In the genomic region with DNA sequence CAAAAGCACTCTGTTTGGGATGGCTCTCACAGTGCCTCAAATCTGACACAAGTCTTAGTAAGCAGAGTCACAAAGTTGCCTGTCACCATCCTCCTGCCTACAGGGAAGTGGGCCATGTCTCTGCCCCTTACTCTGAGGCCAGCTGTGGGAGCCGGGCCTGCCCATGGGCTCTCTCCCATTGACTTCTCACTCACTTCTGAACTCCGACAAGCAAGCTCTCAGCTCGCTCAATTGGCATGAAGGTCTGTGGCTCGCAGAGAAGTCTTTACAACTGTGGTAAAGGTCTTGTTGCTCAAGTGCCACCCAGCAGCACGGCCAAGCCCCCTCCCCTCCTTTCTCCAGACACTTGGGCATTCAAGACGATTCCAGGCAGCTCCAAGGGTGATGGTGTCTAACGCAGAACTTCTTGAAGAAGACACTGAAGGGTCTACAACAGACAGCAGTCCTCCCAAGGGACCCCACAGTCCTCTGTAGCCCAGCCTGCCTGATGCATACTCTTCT, we compare ENCODE assay signal across 32 mouse cellular contexts. TPM values are rescaled to one million over a fixed set of nuclear protein-coding genes. Genes with fewer than 3 reads are reported as not detected.
DNase-seq lines count a peak whose midpoint lies in the region; ATAC-seq and TF ChIP-seq lines count a peak whose summit lies in the region.
"Had no signal": no experiment of that assay in that cellular context is flagged by ENCODE, and none has a peak within 500 bp of the region (broad histone marks: within the 10 kb centered on the region; RNA-seq: fewer than 3 reads in every experiment).

No protein-coding gene starts in this region.

- H3K4me2 ChIP-seq in intestine, embryonic 16.5 days (ENCODE audit: low read depth, low read length) = no peak overlapping the region
- H3K4me2 ChIP-seq in neural tube, embryonic 15.5 days = no peak overlapping the region
- H3K4me2 ChIP-seq: embryonic facial prominence, embryonic 15.5 days; forebrain, embryonic 13.5 days; heart, embryonic 11.5 days; hindbrain, embryonic 14.5 days; liver, embryonic 15.5 days; lung, embryonic 15.5 days; midbrain, embryonic 15.5 days had no signal

- no peak overlapping the region for H3K4me3 ChIP-seq in gastrocnemius, adult 2 months
- H3K4me3 ChIP-seq in liver, adult 2 months (ENCODE audit: insufficient read depth, low read depth, low read length) = no peak overlapping the region
- no peak overlapping the region for H3K4me3 ChIP-seq in intestine, embryonic 16.5 days (ENCODE audit: low read length)
- no peak overlapping the region for H3K4me3 ChIP-seq in neural tube, embryonic 15.5 days (replicated peaks)
- H3K4me3 ChIP-seq: embryonic facial prominence, embryonic 10.5 days; embryonic facial prominence, embryonic 15.5 days; forebrain, embryonic 13.5 days; liver, embryonic 15.5 days; lung, embryonic 15.5 days; midbrain, embryonic 10.5 days; midbrain, embryonic 15.5 days had no signal

- no peaks in the 10 kb centered on the region for H3K27me3 ChIP-seq in liver, adult 2 months (ENCODE audit: control insufficient read depth, insufficient read depth, low read length)
- no peaks in the 10 kb centered on the region for H3K27me3 ChIP-seq in intestine, embryonic 16.5 days (replicated peaks; ENCODE audit: control insufficient read depth, insufficient read depth, low read length)
- H3K27me3 ChIP-seq in neural tube, embryonic 15.5 days (replicated peaks) = no peaks in the 10 kb centered on the region
- H3K27me3 ChIP-seq: embryonic facial prominence, embryonic 15.5 days; forebrain, embryonic 13.5 days; lung, embryonic 15.5 days; midbrain, embryonic 15.5 days had no signal

- H3K9me3 ChIP-seq in intestine, embryonic 16.5 days (ENCODE audit: control insufficient read depth, low read length) = no peaks in the 10 kb centered on the region
- no peaks in the 10 kb centered on the region for H3K9me3 ChIP-seq in neural tube, embryonic 15.5 days (replicated peaks)
- H3K9me3 ChIP-seq: embryonic facial prominence, embryonic 10.5 days; embryonic facial prominence, embryonic 15.5 days; forebrain, embryonic 13.5 days; liver, embryonic 15.5 days; lung, embryonic 15.5 days; midbrain, embryonic 10.5 days; midbrain, embryonic 15.5 days had no signal

- H3K4me1 ChIP-seq in liver, adult 2 months (ENCODE audit: control insufficient read depth, insufficient read depth, low read length) = peaks cover 32% of the 10 kb centered on the region
- H3K4me1 ChIP-seq in intestine, embryonic 16.5 days (ENCODE audit: control insufficient read depth, insufficient read depth, low read length) = peaks cover 29% of the 10 kb centered on the region
- no peaks in the 10 kb centered on the region for H3K4me1 ChIP-seq in neural tube, embryonic 15.5 days
- H3K4me1 ChIP-seq: embryonic facial prominence, embryonic 10.5 days; embryonic facial prominence, embryonic 15.5 days; forebrain, embryonic 13.5 days; lung, embryonic 15.5 days; midbrain, embryonic 10.5 days; midbrain, embryonic 15.5 days had no signal

- peak; percentile 6 for ATAC-seq in intestine, embryonic 16.5 days
- no peak for ATAC-seq in neural tube, embryonic 15.5 days (ENCODE audit: low FRiP score)
- ATAC-seq: CD4-positive, CD25-positive, alpha-beta regulatory T cell, adult 4 months; forebrain, embryonic 13.5 days; midbrain, embryonic 15.5 days had no signal

- 45% methylated on average over 7 of the region's 7 CpGs for WGBS in liver, adult 2 months
- WGBS in intestine, embryonic 16.5 days = 80% methylated on average over 7 of the region's 7 CpGs
- 89% methylated on average over 7 of the region's 7 CpGs for WGBS in neural tube, embryonic 15.5 days

- peaks cover 25% of the 10 kb centered on the region for H3K36me3 ChIP-seq in liver, adult 2 months (ENCODE audit: control insufficient read depth, insufficient read depth, low read length)
- no peaks in the 10 kb centered on the region for H3K36me3 ChIP-seq in intestine, embryonic 16.5 days (ENCODE audit: control insufficient read depth, insufficient read depth, low read length)
- no peaks in the 10 kb centered on the region for H3K36me3 ChIP-seq in neural tube, embryonic 15.5 days
- H3K36me3 ChIP-seq: embryonic facial prominence, embryonic 10.5 days; embryonic facial prominence, embryonic 15.5 days; liver, embryonic 15.5 days; lung, embryonic 15.5 days; midbrain, embryonic 10.5 days; midbrain, embryonic 15.5 days had no signal

- peak overlapping the region; percentile 52 for H3K9ac ChIP-seq in liver, adult 2 months (ENCODE audit: low read depth, low read length)
- peak overlapping the region; percentile 37 for H3K9ac ChIP-seq in intestine, embryonic 16.5 days (ENCODE audit: low read depth, low read length)
- no peak overlapping the region for H3K9ac ChIP-seq in neural tube, embryonic 15.5 days (replicated peaks)
- H3K9ac ChIP-seq: embryonic facial prominence, embryonic 15.5 days; forebrain, embryonic 13.5 days; hindbrain, embryonic 14.5 days; liver, embryonic 15.5 days; lung, embryonic 15.5 days; midbrain, embryonic 15.5 days had no signal

- H3K79me2 ChIP-seq in liver, adult 2 months (ENCODE audit: control insufficient read depth, insufficient read depth, low read length) = no peaks in the 10 kb centered on the region; the same call in 1 of the 2 replicates

- intact Hi-C loops in gastrocnemius, adult 2 months (cut with DNase I) = no loop called here
- intact Hi-C loops in gastrocnemius, postnatal 36 days (cut with DNase I) = no loop called here

- no peak for TF ChIP-seq CTCF in gastrocnemius, adult 2 months (IDR thresholded peaks at IDR 0.05)
- no peak for TF ChIP-seq CTCF in liver, adult 2 months (IDR thresholded peaks at IDR 0.05; ENCODE audit: low read depth, low read length)

- no peak for TF ChIP-seq POLR2A in liver, adult 2 months (IDR thresholded peaks at IDR 0.05; ENCODE audit: extremely low read depth, insufficient read depth, low read length)

- peak; percentile 12 for DNase-seq in gastrocnemius, adult 2 months
- DNase-seq in gastrocnemius, postnatal 36 days = no peak
- peak; percentile 53 for DNase-seq in liver, adult 2 months (ENCODE audit: extremely low read depth, low read depth, low spot score)
- no peak for DNase-seq in liver
- DNase-seq in thymus, postnatal 10 days (ENCODE audit: low spot score in 2 of 2) = no peak
- DNase-seq: adrenal gland, adult 8-10 months; cerebellum, adult 2 months; cerebellum, postnatal 14 days; gastrocnemius, postnatal 25 days; heart, adult 18-20 months; left cerebral cortex, postnatal 4 days; right cerebral cortex, adult 18-20 months had no signal

- H3K27ac ChIP-seq in gastrocnemius, adult 2 months = no peak overlapping the region
- H3K27ac ChIP-seq in liver, adult 2 months (replicated peaks; ENCODE audit: insufficient read depth, low read depth, low read length) = peak overlapping the region; percentile 93
- peak overlapping the region; percentile 75 for H3K27ac ChIP-seq in intestine, embryonic 16.5 days (ENCODE audit: low read length)
- no peak overlapping the region for H3K27ac ChIP-seq in neural tube, embryonic 15.5 days (replicated peaks)
- H3K27ac ChIP-seq: embryonic facial prominence, embryonic 10.5 days; embryonic facial prominence, embryonic 15.5 days; forebrain, embryonic 13.5 days; hindbrain, embryonic 14.5 days; liver, embryonic 15.5 days; lung, embryonic 15.5 days; midbrain, embryonic 10.5 days; midbrain, embryonic 15.5 days had no signal

RNA-seq across cellular contexts. Expression of a gene that starts 1.0 kb away (rescaled TPM):
- total RNA-seq in gastrocnemius, adult 2 months (2021) = 1 to 10 TPM in 1 of 2 experiments, under 1 TPM in 1; 0.41 to 3.3 TPM
- total RNA-seq in gastrocnemius, postnatal 36 days (2021) = 1 to 10 TPM; 2.8 to 8.8 TPM
- 2,468 and 2,488 TPM in 2 replicates for total RNA-seq in liver, adult 2 months (2014; rRNA removed)
- 240 and 585 TPM in 2 replicates for polyA plus RNA-seq in liver, adult 2 months (2012; rRNA removed)
- 14.0 and 19.7 TPM in 2 replicates for polyA plus RNA-seq in intestine, embryonic 16.5 days (2015; fragmentation: Nextera tagmentation; extraction: Ambion mirVana)
- 0.34 TPM in 1 of 2 replicates, not detected in the other for polyA plus RNA-seq in neural tube, embryonic 15.5 days (2015; fragmentation: Nextera tagmentation; extraction: Ambion mirVana)
- total RNA-seq: hematopoietic stem cell, adult 5-6 weeks; layer of hippocampus, postnatal 25 days; left cerebral cortex, postnatal 4 days; megakaryocyte progenitor cell, adult 5-6 weeks; neutrophil, adult 5-6 weeks had no signal
- polyA plus RNA-seq: brain, embryonic 14.5 days; CD4-positive, CD25-positive, alpha-beta regulatory T cell, adult 4 months; cerebellum, adult 2 months; embryonic facial prominence, embryonic 10.5 days; embryonic facial prominence, embryonic 15.5 days; forebrain, embryonic 13.5 days; heart, embryonic 11.5 days; hindbrain, embryonic 14.5 days; midbrain, embryonic 10.5 days; midbrain, embryonic 15.5 days had no signal

RNA-seq across cellular contexts. Expression of a gene that starts 32.5 kb away (rescaled TPM):
- under 1 TPM in 1 of 2 experiments, not detected in 1; 0.23 TPM for total RNA-seq in gastrocnemius, adult 2 months (2021)
- total RNA-seq in gastrocnemius, postnatal 36 days (2021) = under 1 TPM in 1 of 2 experiments, not detected in 1; 0.15 TPM
- total RNA-seq in liver, adult 2 months (2014; rRNA removed) = 0.27 and 0.46 TPM in 2 replicates
- polyA plus RNA-seq in liver, adult 2 months (2012; rRNA removed) = 0.10 and 0.20 TPM in 2 replicates
- 0.22 and 0.23 TPM in 2 replicates for polyA plus RNA-seq in intestine, embryonic 16.5 days (2015; fragmentation: Nextera tagmentation; extraction: Ambion mirVana)
- polyA plus RNA-seq in neural tube, embryonic 15.5 days (2015; fragmentation: Nextera tagmentation; extraction: Ambion mirVana) = 0.09 and 0.10 TPM in 2 replicates
- total RNA-seq: gastrocnemius, postnatal 25 days; hematopoietic stem cell, adult 5-6 weeks; layer of hippocampus, adult 8-10 months; layer of hippocampus, postnatal 25 days; left cerebral cortex, postnatal 4 days; megakaryocyte progenitor cell, adult 5-6 weeks; neutrophil, adult 5-6 weeks had no signal
- polyA plus RNA-seq: brain, embryonic 14.5 days; CD4-positive, CD25-positive, alpha-beta regulatory T cell, adult 4 months; cerebellum, adult 2 months; limb, embryonic 14.5 days; spleen, adult 2 months had no signal

Comparison
In these comparisons a context has a peak if more than half of its experiments do, and no peak if none do; other contexts are left out.
1. DNase-seq: peak in gastrocnemius, adult 2 months (single experiment) and liver, adult 2 months (single experiment); none in gastrocnemius, postnatal 36 days (0 of 2), liver (single experiment) and thymus, postnatal 10 days (0 of 2).
2. H3K27ac ChIP-seq: peak in liver, adult 2 months (single experiment) and intestine, embryonic 16.5 days (single experiment); none in gastrocnemius, adult 2 months (single experiment) and neural tube, embryonic 15.5 days (single experiment).
3. RNA of a gene that starts 1.0 kb away (total RNA-seq): 2,468 to 2,488 TPM in liver, adult 2 months; 2.8 to 8.8 TPM in gastrocnemius, postnatal 36 days and 0.41 to 3.3 TPM in gastrocnemius, adult 2 months; every median in the first group is over 100 times any median in the second.